Mouse (Mus musculus): Measurements from ENCODE around the gene Psmd7. TPM values are rescaled to one million over a fixed set of nuclear protein-coding genes. Genes with fewer than 3 reads are reported as not detected.

Psmd7 gene
- polyA plus RNA-seq, 1 experiment from 2014 or later: 321 TPM

DNA sequence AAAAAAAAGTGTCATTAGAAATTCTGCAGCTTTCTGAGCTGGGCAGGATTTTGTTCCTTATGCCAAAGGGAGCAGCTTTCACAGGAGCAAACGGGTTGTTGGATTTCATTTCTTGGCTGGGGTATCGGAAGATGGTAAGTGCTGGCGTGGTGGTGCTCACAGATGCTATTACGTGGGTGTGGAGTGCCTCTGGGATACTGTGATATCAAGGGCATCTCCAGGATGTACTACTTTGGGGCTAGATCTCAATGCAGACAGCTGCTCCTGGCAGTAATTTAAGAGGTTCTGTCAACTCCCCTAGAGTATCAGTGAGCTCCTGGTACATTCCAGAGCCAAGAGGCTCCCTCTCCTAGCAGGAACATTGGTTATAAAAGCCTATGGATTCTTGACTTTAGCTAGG, 42.1 kb downstream of the Psmd7 start:
- H3K9ac ChIP-seq (ENCODE audit: low read depth, low read length): no peak overlapping the region
- no peaks in the 10 kb centered on the region for H3K9me3 ChIP-seq (ENCODE audit: control insufficient read depth, low read length)
- 95% methylated on average over 4 of the region's 4 CpGs for WGBS
- no peaks in the 10 kb centered on the region for H3K27me3 ChIP-seq (ENCODE audit: control insufficient read depth, insufficient read depth, low read length)
- no peak for DNase-seq (ENCODE audit: low spot score)
- H3K4me3 ChIP-seq (ENCODE audit: low read depth, low read length): no peak overlapping the region
- no peaks in the 10 kb centered on the region for H3K36me3 ChIP-seq (ENCODE audit: control insufficient read depth, insufficient read depth, low read length)
- H3K4me2 ChIP-seq (replicated peaks; ENCODE audit: low read depth, low read length): no peak overlapping the region
- no peak overlapping the region for H3K27ac ChIP-seq (ENCODE audit: low read depth, low read length)
- no peaks in the 10 kb centered on the region; the same call in 1 of the 2 replicates for H3K4me1 ChIP-seq (replicated peaks; ENCODE audit: control insufficient read depth, insufficient read depth, low read length)
- no peak for ATAC-seq (ENCODE audit: low FRiP score)

DNA sequence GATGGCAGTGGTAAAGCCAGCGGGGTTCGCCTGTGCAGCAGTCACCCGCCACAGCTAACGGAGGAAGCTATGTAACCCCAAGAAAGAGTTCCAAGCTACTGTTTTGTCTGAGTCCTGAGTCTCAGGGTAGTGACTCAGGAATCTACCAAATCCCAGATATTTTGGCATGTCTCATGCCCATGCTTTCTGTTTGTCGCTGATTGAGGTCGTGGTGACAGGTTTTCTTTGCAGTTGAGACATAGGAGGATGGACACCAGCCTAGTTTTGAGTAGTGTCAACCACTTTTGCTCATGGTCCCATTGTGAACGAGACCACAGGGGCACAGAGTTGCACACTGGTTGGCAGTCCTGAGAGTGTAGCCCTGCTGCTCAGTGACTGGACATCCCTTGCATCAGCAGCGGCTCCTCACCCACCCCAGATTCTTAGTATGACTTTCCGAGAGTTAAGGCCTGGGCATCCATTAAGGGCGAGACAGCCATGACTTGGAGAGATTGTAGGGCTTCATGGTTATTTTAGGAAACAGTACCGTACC, 42.6 kb downstream of the Psmd7 start:
- WGBS: 94% methylated on average over 11 of the region's 11 CpGs
- no peaks in the 10 kb centered on the region for H3K27me3 ChIP-seq (ENCODE audit: control insufficient read depth, insufficient read depth, low read length)
- ATAC-seq (ENCODE audit: low FRiP score) (no peak), DNase-seq (ENCODE audit: low spot score) (no peak)
- no peak overlapping the region for H3K4me2 ChIP-seq (replicated peaks; ENCODE audit: low read depth, low read length)
- H3K9me3 ChIP-seq (ENCODE audit: control insufficient read depth, low read length): no peaks in the 10 kb centered on the region
- H3K27ac ChIP-seq (ENCODE audit: low read depth, low read length): 0 out of 2 replicates have a peak overlapping the region, but pooled peaks have one; percentile 58
- H3K4me3 ChIP-seq (ENCODE audit: low read depth, low read length): no peak overlapping the region
- H3K9ac ChIP-seq (ENCODE audit: low read depth, low read length): no peak overlapping the region
- no peaks in the 10 kb centered on the region; the same call in 1 of the 2 replicates for H3K4me1 ChIP-seq (replicated peaks; ENCODE audit: control insufficient read depth, insufficient read depth, low read length)
- no peaks in the 10 kb centered on the region for H3K36me3 ChIP-seq (ENCODE audit: control insufficient read depth, insufficient read depth, low read length)

DNA sequence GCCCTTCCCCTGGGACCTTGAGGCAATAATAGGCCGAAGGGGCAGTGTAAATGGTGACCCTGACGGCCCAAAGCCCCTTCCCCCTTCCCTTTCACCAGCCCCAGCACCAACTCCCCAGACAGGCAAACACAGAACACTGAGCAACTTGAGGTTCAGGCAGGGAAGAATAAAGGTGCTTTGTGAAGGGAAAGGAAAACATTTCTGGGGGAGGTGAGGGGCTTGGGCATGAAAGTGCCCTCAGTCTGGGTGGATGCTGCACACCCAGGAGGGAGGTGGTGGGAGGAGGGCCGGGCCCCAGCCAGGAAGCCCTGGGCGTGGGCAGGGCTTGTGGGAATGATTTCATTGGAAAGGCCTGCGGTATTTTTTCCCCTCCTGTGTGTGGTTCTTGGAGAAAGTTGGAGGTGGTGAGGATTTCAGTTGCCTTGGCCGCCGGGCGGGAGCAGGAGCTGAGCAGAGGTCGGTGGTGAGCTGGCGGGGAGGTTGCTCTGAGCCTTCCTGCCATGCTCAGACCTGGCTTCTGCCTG, 43.6 kb downstream of the Psmd7 start:
- Histone ChIP-seq H3K9me3 (ENCODE audit: control insufficient read depth, low read length) (no peaks in the 10 kb centered on the region), H3K4me2 (replicated peaks; ENCODE audit: low read depth, low read length) (no peak overlapping the region), H3K27ac (ENCODE audit: low read depth, low read length) (peak overlapping the region; percentile 58; the same call in 1 of the 2 replicates), H3K36me3 (ENCODE audit: control insufficient read depth, insufficient read depth, low read length) (no peaks in the 10 kb centered on the region), H3K4me1 (replicated peaks; ENCODE audit: control insufficient read depth, insufficient read depth, low read length) (no peaks in the 10 kb centered on the region; the same call in 1 of the 2 replicates), H3K27me3 (ENCODE audit: control insufficient read depth, insufficient read depth, low read length) (no peaks in the 10 kb centered on the region), H3K4me3 (ENCODE audit: low read depth, low read length) (no peak overlapping the region), H3K9ac (ENCODE audit: low read depth, low read length) (no peak overlapping the region)
- 51% methylated on average over 9 of the region's 10 CpGs for WGBS
- DNase-seq (ENCODE audit: low spot score): peak; percentile 45
- no peak for ATAC-seq (ENCODE audit: low FRiP score)

GRCm38 (mm10) chr8:107544211-107544610, 44.1 kb downstream of the Psmd7 start:
- Histone ChIP-seq H3K4me2 (replicated peaks; ENCODE audit: low read depth, low read length) (no peak overlapping the region), H3K9me3 (ENCODE audit: control insufficient read depth, low read length) (no peaks in the 10 kb centered on the region), H3K4me1 (replicated peaks; ENCODE audit: control insufficient read depth, insufficient read depth, low read length) (no peaks in the 10 kb centered on the region; the same call in 1 of the 2 replicates), H3K27me3 (ENCODE audit: control insufficient read depth, insufficient read depth, low read length) (no peaks in the 10 kb centered on the region), H3K4me3 (ENCODE audit: low read depth, low read length) (no peak overlapping the region), H3K27ac (ENCODE audit: low read depth, low read length) (peak overlapping the region; percentile 42; the same call in 1 of the 2 replicates), H3K9ac (ENCODE audit: low read depth, low read length) (no peak overlapping the region), H3K36me3 (ENCODE audit: control insufficient read depth, insufficient read depth, low read length) (no peaks in the 10 kb centered on the region)
- ATAC-seq (ENCODE audit: low FRiP score): no peak
- peak; percentile 18 for DNase-seq (ENCODE audit: low spot score)
- WGBS: 73% methylated on average over 8 of the region's 8 CpGs

- peak overlapping the region; percentile 42; the same call in 1 of the 2 replicates for H3K27ac ChIP-seq (ENCODE audit: low read depth, low read length)
- H3K4me2 ChIP-seq (replicated peaks; ENCODE audit: low read depth, low read length): no peak overlapping the region
- H3K27me3 ChIP-seq (ENCODE audit: control insufficient read depth, insufficient read depth, low read length): no peaks in the 10 kb centered on the region
- WGBS: 91% methylated on average over 10 of the region's 11 CpGs
- no peaks in the 10 kb centered on the region for H3K9me3 ChIP-seq (ENCODE audit: control insufficient read depth, low read length)
- ATAC-seq (ENCODE audit: low FRiP score) (no peak), DNase-seq (ENCODE audit: low spot score) (no peak)
- no peaks in the 10 kb centered on the region for H3K36me3 ChIP-seq (ENCODE audit: control insufficient read depth, insufficient read depth, low read length)
- no peak overlapping the region for H3K4me3 ChIP-seq (ENCODE audit: low read depth, low read length)
- no peak overlapping the region for H3K9ac ChIP-seq (ENCODE audit: low read depth, low read length)
- H3K4me1 ChIP-seq (replicated peaks; ENCODE audit: control insufficient read depth, insufficient read depth, low read length): no peaks in the 10 kb centered on the region; the same call in 1 of the 2 replicates
These were observed 44.5 kb downstream of the Psmd7 start for GRCm38 (mm10) chr8:107543714-107544113.

DNA sequence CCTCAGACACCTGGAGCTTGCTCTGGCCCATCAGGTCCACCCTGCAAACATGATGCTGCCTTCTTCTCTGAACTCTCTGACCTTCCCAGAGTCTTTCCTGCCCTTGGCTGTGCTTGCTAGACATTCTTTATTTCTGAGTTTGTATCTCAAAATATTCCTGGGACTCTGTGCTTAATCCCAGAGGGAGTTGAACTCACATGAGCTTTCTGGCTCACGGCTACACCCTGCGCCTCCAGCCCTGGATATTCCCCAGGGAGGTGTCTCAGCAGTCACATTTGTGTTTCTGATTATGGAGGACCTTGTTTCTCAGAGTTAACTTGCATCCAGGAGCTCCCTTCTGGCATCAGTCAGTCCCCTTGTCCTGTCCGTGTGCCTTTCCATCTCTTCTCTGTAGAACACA, 46.1 kb downstream of the Psmd7 start:
- no peak overlapping the region for H3K27ac ChIP-seq (ENCODE audit: low read depth, low read length)
- no peaks in the 10 kb centered on the region for H3K9me3 ChIP-seq (ENCODE audit: control insufficient read depth, low read length)
- H3K27me3 ChIP-seq (ENCODE audit: control insufficient read depth, insufficient read depth, low read length): no peaks in the 10 kb centered on the region
- H3K4me1 ChIP-seq (replicated peaks; ENCODE audit: control insufficient read depth, insufficient read depth, low read length): no peaks in the 10 kb centered on the region; the same call in 1 of the 2 replicates
- H3K9ac ChIP-seq (ENCODE audit: low read depth, low read length): no peak overlapping the region
- no peak for DNase-seq (ENCODE audit: low spot score)
- H3K4me2 ChIP-seq (replicated peaks; ENCODE audit: low read depth, low read length): no peak overlapping the region
- H3K4me3 ChIP-seq (ENCODE audit: low read depth, low read length): no peak overlapping the region
- ATAC-seq (ENCODE audit: low FRiP score): no peak
- no peaks in the 10 kb centered on the region for H3K36me3 ChIP-seq (ENCODE audit: control insufficient read depth, insufficient read depth, low read length)
- 87% methylated on average over 3 of the region's 3 CpGs for WGBS

DNA sequence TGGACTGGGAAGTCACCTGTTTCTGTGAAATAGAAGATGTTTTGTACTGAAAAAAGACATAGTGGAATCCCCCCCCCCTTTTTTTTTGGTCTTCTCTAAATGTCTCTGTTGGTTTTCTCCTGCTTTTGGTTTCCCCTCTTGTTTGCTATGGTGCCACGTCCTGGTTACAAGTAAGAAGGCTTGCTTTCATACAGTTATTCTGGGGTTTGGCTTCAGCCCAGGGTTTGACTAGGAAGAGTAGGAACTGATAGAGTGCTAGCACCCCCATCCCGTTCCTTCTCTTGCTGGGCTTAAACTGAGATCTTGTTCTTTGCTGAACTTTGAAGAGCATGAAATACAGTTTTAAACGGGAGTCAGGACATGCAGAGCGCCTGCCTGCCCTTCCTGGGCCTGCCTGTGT, 46.9 kb downstream of the Psmd7 start:
- Histone ChIP-seq H3K36me3 (ENCODE audit: control insufficient read depth, insufficient read depth, low read length) (no peaks in the 10 kb centered on the region), H3K9me3 (ENCODE audit: control insufficient read depth, low read length) (no peaks in the 10 kb centered on the region), H3K4me1 (replicated peaks; ENCODE audit: control insufficient read depth, insufficient read depth, low read length) (no peaks in the 10 kb centered on the region; the same call in 1 of the 2 replicates), H3K27me3 (ENCODE audit: control insufficient read depth, insufficient read depth, low read length) (no peaks in the 10 kb centered on the region), H3K4me3 (ENCODE audit: low read depth, low read length) (no peak overlapping the region), H3K9ac (ENCODE audit: low read depth, low read length) (no peak overlapping the region), H3K4me2 (replicated peaks; ENCODE audit: low read depth, low read length) (no peak overlapping the region), H3K27ac (ENCODE audit: low read depth, low read length) (no peak overlapping the region)
- DNase-seq (ENCODE audit: low spot score) (no peak), ATAC-seq (ENCODE audit: low FRiP score) (no peak)
- 93% methylated on average over 4 of the region's 4 CpGs for WGBS

- H3K4me2 ChIP-seq (replicated peaks; ENCODE audit: low read depth, low read length): no peak overlapping the region
- no peak overlapping the region for H3K27ac ChIP-seq (ENCODE audit: low read depth, low read length)
- no peaks in the 10 kb centered on the region for H3K36me3 ChIP-seq (ENCODE audit: control insufficient read depth, insufficient read depth, low read length)
- DNase-seq (ENCODE audit: low spot score) (no peak), ATAC-seq (ENCODE audit: low FRiP score) (no peak)
- no peak overlapping the region for H3K9ac ChIP-seq (ENCODE audit: low read depth, low read length)
- 86% methylated on average over 12 of the region's 12 CpGs for WGBS
- H3K4me1 ChIP-seq (replicated peaks; ENCODE audit: control insufficient read depth, insufficient read depth, low read length): no peaks in the 10 kb centered on the region; the same call in 1 of the 2 replicates
- no peaks in the 10 kb centered on the region for H3K9me3 ChIP-seq (ENCODE audit: control insufficient read depth, low read length)
- H3K4me3 ChIP-seq (ENCODE audit: low read depth, low read length): no peak overlapping the region
- H3K27me3 ChIP-seq (ENCODE audit: control insufficient read depth, insufficient read depth, low read length): no peaks in the 10 kb centered on the region
These were observed 47.6 kb downstream of the Psmd7 start for GRCm38 (mm10) chr8:107540623-107541022.

- Histone ChIP-seq H3K36me3 (ENCODE audit: control insufficient read depth, insufficient read depth, low read length) (no peaks in the 10 kb centered on the region), H3K4me1 (replicated peaks; ENCODE audit: control insufficient read depth, insufficient read depth, low read length) (no peaks in the 10 kb centered on the region; the same call in 1 of the 2 replicates), H3K4me2 (replicated peaks; ENCODE audit: low read depth, low read length) (no peak overlapping the region), H3K9ac (ENCODE audit: low read depth, low read length) (no peak overlapping the region), H3K4me3 (ENCODE audit: low read depth, low read length) (no peak overlapping the region), H3K27ac (ENCODE audit: low read depth, low read length) (no peak overlapping the region), H3K9me3 (ENCODE audit: control insufficient read depth, low read length) (no peaks in the 10 kb centered on the region), H3K27me3 (ENCODE audit: control insufficient read depth, insufficient read depth, low read length) (no peaks in the 10 kb centered on the region)
- 86% methylated on average over 4 of the region's 4 CpGs for WGBS
- ATAC-seq (ENCODE audit: low FRiP score): no peak
- no peak for DNase-seq (ENCODE audit: low spot score)
These were observed 50.8 kb downstream of the Psmd7 start for GRCm38 (mm10) chr8:107537472-107537871.
